Mouse (Mus musculus) embryonic facial prominence, embryonic 15.5 days (tissue): ENCODE measurements around the gene Kcns1. TPM values are rescaled to one million over a fixed set of nuclear protein-coding genes. Genes with fewer than 3 reads are reported as not detected.

ENCODE experiments used
- ATAC-seq: fragments of 200-750 bp; cut with Nextera tagmentation; 2 replicates; pipeline ENCODE4 v1.8.0; 2017; ENCODE audit warnings: low read depth, moderate TSS enrichment; ENCODE audit not compliant: insufficient number of reproducible peaks, low FRiP score, low TSS enrichment
- H3K27ac ChIP-seq: fragments of 300-500 bp; sonication (generic); replicated peaks from 2 replicates; pipeline ENCODE4 v1.5.1; 2015; ENCODE audit warnings: mild to moderate bottlenecking, inconsistent platforms
- H3K27me3 ChIP-seq: fragments of 300-500 bp; sonication (generic); 2 replicates; pipeline ENCODE4 v1.6.1; 2015; ENCODE audit warnings: inconsistent platforms
- H3K36me3 ChIP-seq: fragments of 300-500 bp; sonication (generic); 2 replicates; pipeline ENCODE4 v1.6.1; 2015; ENCODE audit warnings: mild to moderate bottlenecking, inconsistent platforms
- H3K4me1 ChIP-seq: fragments of 300-500 bp; sonication (generic); 2 replicates; pipeline ENCODE4 v1.6.1; 2015; ENCODE audit warnings: inconsistent platforms
- H3K4me2 ChIP-seq: fragments of 300-500 bp; sonication (generic); replicated peaks from 2 replicates; pipeline ENCODE4 v1.6.1; 2015; ENCODE audit warnings: mild to moderate bottlenecking, inconsistent platforms
- H3K4me3 ChIP-seq: fragments of 300-500 bp; sonication (generic); replicated peaks from 2 replicates; pipeline ENCODE4 v1.5.1; 2015; ENCODE audit warnings: mild to moderate bottlenecking, inconsistent platforms
- H3K9ac ChIP-seq: fragments of 300-500 bp; sonication (generic); 2 replicates; pipeline ENCODE4 v1.6.1; 2015; ENCODE audit warnings: inconsistent platforms
- H3K9me3 ChIP-seq: fragments of 300-500 bp; sonication (generic); replicated peaks from 2 replicates; pipeline ENCODE4 v1.6.1; 2016; ENCODE audit warnings: inconsistent platforms
- WGBS: fragments of 180-500 bp; shearing (Covaris S2); methylation state at CpG from one replicate; pipeline ENCODE4 v1.1.7; 2015; 5-methylcytosine and 5-hydroxymethylcytosine counted together
- polyA plus RNA-seq: library from polyadenylated mRNA; unstranded; fragments of >200 nt; fragmentation: Nextera tagmentation; extraction: Ambion mirVana; gene quantifications from 2 replicates; pipeline ENCODE4 v1.2.1, GENCODE M21; 2015

Kcns1 gene
- polyA plus RNA-seq, 1 experiment from 2014 or later = 0.96 TPM

GRCm38 (mm10) chr2:164170326-164170725 lies 587 bp downstream of the Kcns1 start:
- peak overlapping the region; percentile 53 for H3K4me2 ChIP-seq
- peaks cover 67% of the 10 kb centered on the region for H3K27me3 ChIP-seq
- no peaks in the 10 kb centered on the region for H3K36me3 ChIP-seq
- H3K9me3 ChIP-seq = no peaks in the 10 kb centered on the region
- H3K9ac ChIP-seq = no peak overlapping the region
- WGBS = 9% methylated on average over 11 of the region's 11 CpGs
- no peak for ATAC-seq
- no peak overlapping the region for H3K27ac ChIP-seq
- H3K4me1 ChIP-seq = peaks cover 28% of the 10 kb centered on the region
- H3K4me3 ChIP-seq = no peak overlapping the region

DNA sequence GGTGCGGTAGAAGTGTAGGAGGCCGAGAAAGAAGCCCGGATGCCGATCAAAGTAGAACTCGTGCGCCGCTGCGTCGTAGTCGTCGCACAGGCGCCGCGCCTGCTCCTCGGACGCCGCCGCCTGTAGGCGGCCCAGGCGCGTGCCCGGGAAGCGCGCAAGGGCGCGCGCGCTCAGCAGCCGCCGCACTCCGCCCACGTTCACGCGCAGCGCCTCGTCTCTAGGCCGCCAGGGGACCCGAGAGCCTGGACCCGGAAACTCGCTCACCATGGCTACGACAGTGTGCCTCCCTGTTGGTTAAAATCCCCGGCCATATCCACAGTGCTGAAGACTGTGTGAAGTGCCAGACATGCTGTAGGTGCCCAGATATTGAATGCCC lies 2.4 kb downstream of the Kcns1 start:
- Histone ChIP-seq H3K9me3 (no peaks in the 10 kb centered on the region), H3K36me3 (no peaks in the 10 kb centered on the region), H3K4me1 (peaks cover 28% of the 10 kb centered on the region), H3K4me3 (peak overlapping the region; percentile 40), H3K9ac (no peak overlapping the region), H3K4me2 (peak overlapping the region; percentile 62), H3K27me3 (peaks cover 72% of the 10 kb centered on the region), H3K27ac (no peak overlapping the region)
- 15% methylated on average over 42 of the region's 42 CpGs for WGBS
- ATAC-seq = peak; percentile 22; the same call in 1 of the 2 replicates

DNA sequence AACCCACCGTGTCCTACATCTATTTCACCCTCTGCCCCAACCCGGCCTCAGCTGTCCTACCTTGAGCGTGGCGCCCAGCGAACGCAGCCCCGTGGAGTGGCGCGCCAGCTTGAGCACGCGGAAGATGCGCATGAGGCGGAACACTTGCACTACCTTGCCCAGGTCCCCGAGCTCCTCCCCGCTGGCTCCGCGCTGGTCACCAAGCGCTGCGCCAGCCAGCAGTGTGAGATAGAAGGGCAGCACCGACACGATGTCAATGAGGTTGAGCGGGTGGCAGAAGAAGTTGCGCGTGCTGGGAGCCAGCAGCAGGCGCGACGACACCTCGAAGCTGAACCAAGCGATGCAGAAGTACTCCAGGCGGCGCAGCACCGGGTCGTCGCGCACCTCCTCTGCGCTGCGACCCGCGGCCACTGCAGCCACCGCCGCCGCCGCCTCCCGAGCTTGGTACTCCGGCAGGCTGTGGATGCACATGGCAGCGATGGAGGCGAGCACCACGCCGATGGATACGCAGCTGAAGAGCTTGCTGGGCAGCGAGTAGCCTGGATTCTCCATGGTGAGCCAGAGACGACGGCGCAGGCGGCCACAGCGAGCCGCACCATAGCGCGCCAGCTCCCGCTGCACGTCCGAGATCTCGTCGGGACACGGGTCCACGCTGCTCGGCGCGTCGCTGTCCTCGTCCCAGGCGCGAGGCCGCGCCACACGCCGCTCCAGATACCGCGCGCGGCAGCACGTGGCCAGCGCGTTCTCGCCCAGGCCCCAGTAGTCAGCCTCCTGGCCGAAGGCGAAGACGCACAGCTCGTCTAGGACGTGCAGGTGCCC lies 3.0 kb downstream of the Kcns1 start:
- no peak overlapping the region for H3K27ac ChIP-seq
- peak overlapping the region; percentile 40 for H3K4me3 ChIP-seq
- peak; percentile 49; the same call in 1 of the 2 replicates for ATAC-seq
- peaks cover 28% of the 10 kb centered on the region for H3K4me1 ChIP-seq
- H3K9me3 ChIP-seq = no peaks in the 10 kb centered on the region
- no peaks in the 10 kb centered on the region for H3K36me3 ChIP-seq
- 13% methylated on average over 90 of the region's 90 CpGs for WGBS
- H3K4me2 ChIP-seq = peak overlapping the region; percentile 62
- peaks cover 72% of the 10 kb centered on the region for H3K27me3 ChIP-seq
- H3K9ac ChIP-seq = no peak overlapping the region

DNA sequence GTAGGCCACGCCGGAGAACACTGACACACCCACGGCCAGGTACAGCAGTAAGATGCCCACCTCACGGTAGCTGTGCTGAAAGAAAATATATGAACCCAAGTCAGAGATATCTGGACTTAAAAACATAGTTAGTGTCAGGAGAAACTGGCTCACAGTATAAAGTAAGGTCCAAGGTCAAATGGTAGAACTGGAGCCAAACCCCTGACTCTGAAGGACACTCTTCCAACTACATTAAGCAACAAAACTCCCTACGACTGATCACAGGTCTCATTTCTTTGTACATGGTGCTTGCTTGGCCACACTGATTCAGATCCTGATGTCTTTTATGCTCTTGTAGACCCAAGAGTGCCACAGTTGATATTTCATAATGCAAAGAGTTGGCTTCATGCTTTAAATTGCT lies 6.0 kb downstream of the Kcns1 start:
- no peak overlapping the region for H3K27ac ChIP-seq
- no peaks in the 10 kb centered on the region for H3K9me3 ChIP-seq
- ATAC-seq = no peak
- peaks cover 51% of the 10 kb centered on the region for H3K27me3 ChIP-seq
- H3K4me2 ChIP-seq = no peak overlapping the region
- H3K36me3 ChIP-seq = no peaks in the 10 kb centered on the region
- H3K4me1 ChIP-seq = peaks cover 15% of the 10 kb centered on the region
- H3K9ac ChIP-seq = no peak overlapping the region
- 93% methylated on average over 5 of the region's 5 CpGs for WGBS
- H3K4me3 ChIP-seq = no peak overlapping the region

DNA sequence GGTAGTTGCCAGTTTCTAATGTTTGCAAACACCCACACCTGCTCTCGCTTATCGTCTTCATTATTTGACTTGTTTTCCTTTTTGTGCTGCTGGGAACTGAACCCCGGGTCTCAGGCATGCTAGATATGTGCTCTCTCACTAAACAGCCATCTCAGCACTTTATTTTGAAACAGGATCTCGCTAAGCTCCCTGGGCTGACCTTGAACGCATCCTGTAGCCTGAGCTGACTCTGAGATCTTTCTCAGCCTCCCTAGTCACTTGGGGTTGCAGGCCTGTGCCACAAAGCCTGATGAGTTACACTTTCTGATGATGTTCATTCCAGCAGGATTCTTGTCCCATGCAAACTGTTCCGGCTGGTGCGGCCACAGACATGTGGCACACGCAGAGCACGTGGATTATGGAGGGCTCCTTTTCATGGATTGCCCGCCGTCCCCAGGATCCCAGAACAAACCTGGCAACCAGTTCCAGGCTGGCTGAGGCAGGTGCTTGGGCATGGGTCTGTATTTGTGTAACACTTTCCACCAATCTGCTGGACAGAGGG lies 9.3 kb downstream of the Kcns1 start:
- Histone ChIP-seq H3K27ac (no peak overlapping the region), H3K9ac (no peak overlapping the region), H3K27me3 (peaks cover 17% of the 10 kb centered on the region), H3K9me3 (no peaks in the 10 kb centered on the region), H3K4me3 (no peak overlapping the region), H3K36me3 (no peaks in the 10 kb centered on the region), H3K4me1 (no peaks in the 10 kb centered on the region), H3K4me2 (no peak overlapping the region)
- 75% methylated on average over 11 of the region's 11 CpGs for WGBS
- ATAC-seq = no peak

GRCm38 (mm10) chr2:164158838-164159237 lies 12.1 kb downstream of the Kcns1 start:
- Histone ChIP-seq H3K4me1 (no peaks in the 10 kb centered on the region), H3K4me2 (no peak overlapping the region), H3K36me3 (no peaks in the 10 kb centered on the region; the same call in 1 of the 2 replicates), H3K9me3 (no peaks in the 10 kb centered on the region), H3K27ac (no peak overlapping the region), H3K27me3 (no peaks in the 10 kb centered on the region), H3K9ac (no peak overlapping the region), H3K4me3 (no peak overlapping the region)
- ATAC-seq = peak; percentile 51; the same call in 1 of the 2 replicates
- 74% methylated on average over 2 of the region's 2 CpGs for WGBS

DNA sequence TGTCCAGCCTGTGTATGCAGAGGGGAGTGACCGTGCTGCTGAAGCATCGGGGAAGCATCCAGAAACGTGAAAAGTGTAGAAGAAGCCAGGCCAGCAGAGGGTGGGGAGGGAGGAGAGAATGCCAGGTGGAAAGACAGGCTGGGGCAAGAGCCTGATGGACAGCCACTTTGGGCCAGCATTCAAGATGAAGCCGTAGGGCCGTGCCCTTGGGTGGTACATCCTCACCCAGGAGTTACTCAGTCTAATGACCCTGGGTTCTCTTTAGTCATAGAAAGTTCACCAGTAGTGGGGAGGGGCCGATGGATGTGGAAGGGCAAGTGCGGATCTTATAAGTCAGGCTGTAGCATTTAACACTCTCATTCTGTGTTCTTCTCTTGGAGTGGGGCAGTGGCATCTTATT lies 14.8 kb downstream of the Kcns1 start:
- Histone ChIP-seq H3K4me2 (no peak overlapping the region), H3K27ac (no peak overlapping the region), H3K9ac (no peak overlapping the region), H3K4me3 (no peak overlapping the region), H3K27me3 (no peaks in the 10 kb centered on the region), H3K36me3 (peaks cover 12% of the 10 kb centered on the region), H3K4me1 (no peaks in the 10 kb centered on the region; the same call in 1 of the 2 replicates), H3K9me3 (no peaks in the 10 kb centered on the region)
- WGBS = 83% methylated on average over 7 of the region's 7 CpGs
- ATAC-seq = no peak

DNA sequence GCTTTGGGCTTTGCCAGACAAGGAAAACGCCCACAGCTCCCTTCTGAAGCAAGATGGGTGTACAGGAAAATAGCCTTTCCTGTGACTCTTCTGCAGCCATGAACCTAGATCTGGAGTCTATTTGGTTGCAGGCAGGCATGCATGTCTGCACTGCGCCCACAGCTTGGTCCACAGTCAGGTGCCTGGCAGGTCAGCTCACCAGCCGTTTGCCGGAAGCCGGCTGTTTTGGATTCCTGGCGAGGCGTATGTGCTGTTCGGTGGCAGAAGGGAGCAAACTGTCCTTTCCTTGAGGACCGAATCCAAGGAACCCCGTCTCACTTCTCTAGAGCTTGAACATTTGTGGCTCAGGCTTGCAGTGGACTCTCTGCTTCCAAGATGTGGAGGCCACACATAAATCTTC lies 16.9 kb downstream of the Kcns1 start:
- H3K36me3 ChIP-seq = peaks cover 12% of the 10 kb centered on the region
- ATAC-seq = no peak
- H3K9ac ChIP-seq = no peak overlapping the region
- no peak overlapping the region for H3K4me3 ChIP-seq
- no peak overlapping the region for H3K4me2 ChIP-seq
- no peaks in the 10 kb centered on the region for H3K27me3 ChIP-seq
- WGBS = 94% methylated on average over 10 of the region's 10 CpGs
- H3K27ac ChIP-seq = no peak overlapping the region
- H3K4me1 ChIP-seq = peaks cover 14% of the 10 kb centered on the region
- H3K9me3 ChIP-seq = no peaks in the 10 kb centered on the region

DNA sequence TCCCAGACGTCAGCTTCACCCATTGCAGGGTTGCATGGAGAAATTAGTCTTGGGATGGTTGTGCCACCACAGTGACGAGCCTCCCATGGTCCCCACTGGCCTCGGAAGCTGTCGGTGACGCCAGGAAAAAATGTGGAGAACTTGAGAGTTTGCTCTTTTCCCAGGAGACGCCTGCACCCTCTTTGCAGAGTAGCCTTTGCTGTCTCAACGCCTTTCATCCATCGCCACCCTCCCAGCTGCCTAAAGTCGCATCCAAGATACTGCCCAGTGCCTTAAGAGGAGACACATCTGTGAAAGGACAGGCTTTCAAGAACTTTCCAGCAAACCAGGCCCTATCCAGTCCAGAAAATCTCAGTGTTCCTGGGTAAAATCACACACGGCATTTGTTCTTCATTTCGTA lies 18.6 kb downstream of the Kcns1 start:
- Histone ChIP-seq H3K9me3 (no peaks in the 10 kb centered on the region), H3K4me2 (no peak overlapping the region), H3K4me3 (no peak overlapping the region), H3K4me1 (peaks cover 14% of the 10 kb centered on the region), H3K36me3 (peaks cover 12% of the 10 kb centered on the region), H3K27ac (no peak overlapping the region), H3K9ac (no peak overlapping the region), H3K27me3 (no peaks in the 10 kb centered on the region)
- ATAC-seq = no peak
- WGBS = 93% methylated on average over 11 of the region's 11 CpGs

DNA sequence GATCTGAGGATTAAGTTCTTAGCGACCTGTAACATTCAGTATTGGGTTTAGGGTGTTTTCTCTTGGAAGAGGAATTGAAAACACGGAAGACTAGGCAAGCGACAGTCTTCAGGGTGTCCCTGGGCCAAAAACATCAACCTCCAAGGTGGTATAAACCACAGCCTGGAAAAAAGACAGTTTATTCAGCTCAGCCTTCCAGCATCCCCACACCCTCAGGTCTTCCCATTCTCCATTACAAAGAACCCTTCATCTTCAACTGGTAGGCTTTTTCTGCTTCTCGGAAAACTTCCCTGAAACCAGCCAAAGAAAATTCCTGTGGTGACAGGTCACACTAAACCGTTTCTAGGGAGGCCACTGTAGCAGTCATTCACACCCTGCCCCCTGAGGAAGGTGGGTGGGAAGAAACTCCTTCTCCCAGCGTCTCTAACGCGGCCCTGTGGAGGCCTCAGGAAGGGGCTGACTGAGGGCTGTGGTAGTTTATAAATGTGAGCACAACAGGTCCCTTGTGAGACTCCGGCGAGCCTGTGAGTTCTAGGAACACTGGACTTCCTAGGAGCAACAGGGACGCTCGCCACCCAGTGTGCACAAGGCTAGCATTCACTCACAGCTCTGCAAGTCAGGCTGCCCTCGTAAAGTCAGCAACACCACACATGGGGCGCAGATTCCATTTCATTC lies 20.7 kb downstream of the Kcns1 start:
- WGBS = 29% methylated on average over 14 of the region's 14 CpGs
- Histone ChIP-seq H3K4me3 (no peak overlapping the region), H3K4me2 (no peak overlapping the region), H3K27me3 (no peaks in the 10 kb centered on the region), H3K9me3 (no peaks in the 10 kb centered on the region), H3K4me1 (peaks cover 14% of the 10 kb centered on the region), H3K36me3 (peaks cover 16% of the 10 kb centered on the region), H3K27ac (peak overlapping the region; percentile 66), H3K9ac (no peak overlapping the region)
- ATAC-seq = peak; percentile 78

DNA sequence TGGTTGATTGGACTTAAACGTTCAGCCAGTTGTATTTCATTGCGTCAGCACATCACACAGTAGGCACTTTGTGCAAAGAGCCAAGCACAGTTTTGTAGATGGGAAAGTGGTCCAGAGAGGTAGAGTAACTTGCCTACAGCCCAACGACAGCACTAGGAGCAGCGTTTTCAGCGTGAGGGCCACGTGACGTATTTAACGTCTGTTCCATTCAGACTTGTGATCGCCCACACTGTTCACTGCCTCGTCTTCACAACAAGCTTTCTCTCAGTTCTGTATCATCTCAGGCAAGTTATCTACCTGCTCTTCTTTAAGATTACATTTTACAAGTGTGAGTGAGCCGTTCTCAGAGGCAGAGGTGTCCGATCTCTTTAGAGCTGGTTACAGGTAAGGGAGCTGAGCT lies 24.4 kb downstream of the Kcns1 start:
- Histone ChIP-seq H3K4me1 (peaks cover 30% of the 10 kb centered on the region), H3K9ac (no peak overlapping the region)
- 94% methylated on average over 12 of the region's 12 CpGs for WGBS

More for the DNA sequence above, 24.4 kb downstream of the Kcns1 start:
- ATAC-seq = no peak
- Histone ChIP-seq H3K9me3 (no peaks in the 10 kb centered on the region), H3K36me3 (peaks cover 6% of the 10 kb centered on the region; the same call in 1 of the 2 replicates), H3K4me3 (no peak overlapping the region), H3K27ac (no peak overlapping the region), H3K4me2 (no peak overlapping the region), H3K27me3 (no peaks in the 10 kb centered on the region)
